Mouse (Mus musculus) midbrain, embryonic 11.5 days (tissue): ENCODE results near the gene Adssl1. TPM values are rescaled to one million over a fixed set of nuclear protein-coding genes. Genes with fewer than 3 reads are reported as not detected.

ENCODE experiments used
- ATAC-seq: fragments of 200-750 bp; cut with Nextera tagmentation; 2 replicates; pipeline ENCODE4 v1.8.0; 2017; ENCODE audit warnings: moderate TSS enrichment, moderate library complexity; ENCODE audit not compliant: low FRiP score
- DNase-seq: peaks from one replicate; pipeline ENCODE4 v3.0.0; 2015; ENCODE audit warnings: low spot score; ENCODE audit errors: missing footprints
- H3K27ac ChIP-seq: fragments of 300-500 bp; sonication (generic); 2 replicates; pipeline ENCODE4 v1.5.1; 2014; ENCODE audit warnings: low read depth, low read length
- H3K27me3 ChIP-seq: fragments of 300-500 bp; sonication (generic); 2 replicates; pipeline ENCODE4 v1.6.1; 2014; ENCODE audit warnings: mild to moderate bottlenecking, low read length, moderate library complexity, mixed read lengths; ENCODE audit not compliant: control insufficient read depth, insufficient read depth
- H3K36me3 ChIP-seq: fragments of 300-500 bp; sonication (generic); 2 replicates; pipeline ENCODE4 v1.6.1; 2014; ENCODE audit warnings: mild to moderate bottlenecking, low read length, moderate library complexity, mixed read lengths; ENCODE audit not compliant: control insufficient read depth, insufficient read depth
- H3K4me1 ChIP-seq: fragments of 300-500 bp; sonication (generic); 2 replicates; pipeline ENCODE4 v1.6.1; 2014; ENCODE audit warnings: low read length; ENCODE audit not compliant: control insufficient read depth, insufficient read depth
- H3K4me2 ChIP-seq: fragments of 300-500 bp; sonication (generic); 2 replicates; pipeline ENCODE4 v1.6.1; 2014; ENCODE audit warnings: mild to moderate bottlenecking, moderate library complexity
- H3K4me3 ChIP-seq: fragments of 300-500 bp; sonication (generic); 2 replicates; pipeline ENCODE4 v1.5.1; 2014; ENCODE audit warnings: low read depth, low read length
- H3K9ac ChIP-seq: fragments of 300-500 bp; sonication (generic); 2 replicates; pipeline ENCODE4 v1.6.1; 2014; ENCODE audit warnings: low read length
- H3K9me3 ChIP-seq: fragments of 300-500 bp; sonication (generic); 2 replicates; pipeline ENCODE4 v1.6.1; 2016; ENCODE audit warnings: low read length; ENCODE audit not compliant: control insufficient read depth
- WGBS: fragments of 180-500 bp; shearing (Covaris S2); extraction: QIAGEN DNeasy Blood & Tissue Kit; methylation state at CpG from one replicate; pipeline ENCODE4 v1.1.7; 2014; 5-methylcytosine and 5-hydroxymethylcytosine counted together
- polyA plus RNA-seq: library from polyadenylated mRNA; unstranded; fragments of >200 nt; fragmentation: Nextera tagmentation; extraction: Ambion mirVana; gene quantifications from 2 replicates; pipeline ENCODE4 v1.2.1, GENCODE M21; 2014

The Adssl1 gene
- polyA plus RNA-seq, 1 experiment from 2014 or later: 2.7 TPM

- H3K27me3 ChIP-seq: no peaks in the 10 kb centered on the region
- H3K4me3 ChIP-seq: no peak overlapping the region
- DNase-seq: no peak
- 76% methylated on average over 9 of the region's 9 CpGs for whole genome bisulfite sequencing
- H3K4me1 ChIP-seq: 0 out of 2 replicates have a peak, but pooled peaks cover 5% of the 10 kb centered on the region
- ATAC-seq: no peak
- no peaks in the 10 kb centered on the region for H3K36me3 ChIP-seq
- H3K9me3 ChIP-seq: no peaks in the 10 kb centered on the region
- H3K9ac ChIP-seq: no peak overlapping the region
- no peak overlapping the region for H3K4me2 ChIP-seq
- no peak overlapping the region for H3K27ac ChIP-seq
These were observed 13.8 kb downstream of the Adssl1 start for GRCm38 (mm10) chr12:112633686-112634085.

GRCm38 (mm10) chr12:112639526-112639925, 19.7 kb downstream of the Adssl1 start:
- H3K36me3 ChIP-seq: no peaks in the 10 kb centered on the region
- WGBS: 90% methylated on average over 10 of the region's 10 CpGs
- no peak for ATAC-seq
- no peak overlapping the region for H3K27ac ChIP-seq
- H3K9ac ChIP-seq: no peak overlapping the region
- peaks cover 5% of the 10 kb centered on the region; the same call in 1 of the 2 replicates for H3K4me1 ChIP-seq
- H3K4me3 ChIP-seq: no peak overlapping the region
- no peaks in the 10 kb centered on the region for H3K9me3 ChIP-seq
- no peak for DNase-seq
- H3K27me3 ChIP-seq: no peaks in the 10 kb centered on the region
- H3K4me2 ChIP-seq: no peak overlapping the region

GRCm38 (mm10) chr12:112643126-112643525, 23.3 kb downstream of the Adssl1 start:
- H3K4me2 ChIP-seq: no peak overlapping the region
- H3K4me3 ChIP-seq: no peak overlapping the region
- H3K4me1 ChIP-seq: peaks cover 18% of the 10 kb centered on the region
- no peaks in the 10 kb centered on the region for H3K27me3 ChIP-seq
- no peaks in the 10 kb centered on the region for H3K9me3 ChIP-seq
- ATAC-seq (no peak), DNase-seq (no peak)
- WGBS: 93% methylated on average over 6 of the region's 6 CpGs
- no peak overlapping the region for H3K9ac ChIP-seq
- peaks cover under 1% of the 10 kb centered on the region; the same call in 1 of the 2 replicates for H3K36me3 ChIP-seq
- no peak overlapping the region for H3K27ac ChIP-seq

- peaks cover 18% of the 10 kb centered on the region for H3K4me1 ChIP-seq
- H3K27ac ChIP-seq: peak within 1 kb of the TSS; percentile 57
- peak within 1 kb of the TSS; percentile 91 for H3K4me2 ChIP-seq
- H3K4me3 ChIP-seq: peak within 1 kb of the TSS; percentile 79
- peak; percentile 98 for DNase-seq
- 2% methylated on average over 40 of the region's 46 CpGs for WGBS
- peak within 1 kb of the TSS; percentile 89 for H3K9ac ChIP-seq
- H3K36me3 ChIP-seq: peaks cover 4% of the 10 kb centered on the region; the same call in 1 of the 2 replicates
- no peaks in the 10 kb centered on the region for H3K27me3 ChIP-seq
- ATAC-seq: peak; percentile 98
- no peaks in the 10 kb centered on the region for H3K9me3 ChIP-seq
These were observed 24.5 kb downstream of the Adssl1 start, which contains the start of gene Siva1 for GRCm38 (mm10) chr12:112644180-112644854. Gene Siva1 (plus strand): TSS chr12:112644679.

- Histone ChIP-seq H3K4me3 (peak overlapping the region; percentile 79), H3K27ac (peak overlapping the region; percentile 57), H3K9ac (peak overlapping the region; percentile 89), H3K27me3 (no peaks in the 10 kb centered on the region), H3K4me1 (peaks cover 18% of the 10 kb centered on the region), H3K9me3 (no peaks in the 10 kb centered on the region), H3K36me3 (peaks cover 5% of the 10 kb centered on the region; the same call in 1 of the 2 replicates), H3K4me2 (peak overlapping the region; percentile 91)
- WGBS: under 1% methylated on average over 75 of the region's 75 CpGs
- DNase-seq (peak; percentile 96), ATAC-seq (no peak)
These were observed 25.1 kb downstream of the Adssl1 start for GRCm38 (mm10) chr12:112644855-112645506.

GRCm38 (mm10) chr12:112646139-112646538, 26.3 kb downstream of the Adssl1 start:
- Histone ChIP-seq H3K36me3 (peaks cover 5% of the 10 kb centered on the region; the same call in 1 of the 2 replicates), H3K27ac (no peak overlapping the region), H3K4me2 (peak overlapping the region; percentile 91), H3K4me1 (peaks cover 18% of the 10 kb centered on the region), H3K9ac (peak overlapping the region; percentile 89; the same call in 1 of the 2 replicates), H3K4me3 (peak overlapping the region; percentile 79), H3K27me3 (no peaks in the 10 kb centered on the region), H3K9me3 (no peaks in the 10 kb centered on the region)
- DNase-seq: no peak
- ATAC-seq: no peak
- WGBS: 63% methylated on average over 6 of the region's 6 CpGs

- Histone ChIP-seq H3K27ac (no peak overlapping the region), H3K4me1 (peaks cover 18% of the 10 kb centered on the region), H3K4me3 (no peak overlapping the region), H3K9me3 (no peaks in the 10 kb centered on the region), H3K27me3 (no peaks in the 10 kb centered on the region), H3K9ac (no peak overlapping the region), H3K4me2 (no peak overlapping the region), H3K36me3 (peaks cover 8% of the 10 kb centered on the region; the same call in 1 of the 2 replicates)
- ATAC-seq: no peak
- WGBS: 96% methylated on average over 5 of the region's 5 CpGs
- no peak for DNase-seq
These were observed 28.2 kb downstream of the Adssl1 start for GRCm38 (mm10) chr12:112648081-112648480.

- no peak overlapping the region for H3K4me3 ChIP-seq
- H3K9ac ChIP-seq: no peak overlapping the region
- DNase-seq: no peak
- no peaks in the 10 kb centered on the region for H3K9me3 ChIP-seq
- H3K36me3 ChIP-seq: peaks cover 27% of the 10 kb centered on the region
- 85% methylated on average over 5 of the region's 5 CpGs for WGBS
- no peak for ATAC-seq
- no peaks in the 10 kb centered on the region for H3K4me1 ChIP-seq
- H3K4me2 ChIP-seq: no peak overlapping the region
- no peak overlapping the region for H3K27ac ChIP-seq
- H3K27me3 ChIP-seq: no peaks in the 10 kb centered on the region
These were observed 32.1 kb downstream of the Adssl1 start for GRCm38 (mm10) chr12:112651778-112652439.
